Mouse (Mus musculus): ENCODE measurements around the gene Shroom3.

DNA sequence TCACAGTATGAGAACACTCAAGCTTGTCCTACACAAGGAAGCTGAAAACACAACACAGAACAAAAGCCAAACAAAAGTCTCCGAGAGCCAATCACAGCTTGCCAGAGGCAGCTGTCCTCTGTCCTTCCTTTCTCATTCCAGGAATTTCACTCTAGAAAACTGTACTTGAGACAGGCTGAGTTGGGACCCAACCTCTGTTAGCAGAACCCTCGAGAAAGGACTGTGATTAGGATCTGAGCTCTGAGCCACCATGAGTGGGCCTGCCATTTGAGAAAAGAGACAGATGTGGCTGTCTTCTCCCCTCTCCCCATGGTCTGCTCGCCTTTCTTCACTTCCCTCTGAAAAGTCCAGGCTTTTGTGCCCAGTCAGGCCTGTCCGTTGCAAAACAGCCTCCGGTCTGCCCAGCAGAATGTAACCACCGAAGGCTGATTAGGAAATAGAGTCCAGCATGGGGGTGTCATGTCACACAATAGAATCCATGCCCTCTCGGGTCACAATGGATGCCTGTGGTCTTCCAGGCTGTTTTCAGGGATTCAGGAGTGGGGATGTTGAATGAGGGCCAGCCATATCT is 24.8 kb downstream of the Shroom3 start:
- no peak for TF ChIP-seq CTCF (IDR thresholded peaks at IDR 0.05; ENCODE audit: control insufficient read depth, insufficient read depth, low read length)
- no peak for TF ChIP-seq POLR2A (IDR thresholded peaks at IDR 0.05; ENCODE audit: borderline replicate concordance, control insufficient read depth, low read depth, low read length)

All from bone marrow, adult 2 months (tissue).